Mouse (Mus musculus) embryonic fibroblast, embryonic 13.5 days (primary cell): ENCODE measurements at regions not wholly inside any gene's neighbourhood (a gene's known extent, or its start where the extent isn't known, plus 50 kb on each side); places are given as distances from the start of the nearest gene placed in this dataset.

Source experiments
- CTCF ChIP-seq: IDR thresholded peaks from 2 replicates; pipeline ENCODE4 v1.5.1; 2011; ENCODE audit warnings: mild to moderate bottlenecking, control low read depth, low read length, moderate library complexity, borderline replicate concordance; ENCODE audit not compliant: insufficient read depth
- POLR2A ChIP-seq: IDR thresholded peaks from 2 replicates; pipeline ENCODE4 v1.6.1; 2011; ENCODE audit warnings: low read depth, mild to moderate bottlenecking, control low read depth, low read length, moderate library complexity

- no peak for TF ChIP-seq POLR2A
- TF ChIP-seq CTCF = peak; percentile 87
These were observed 194.6 kb upstream of the Ednrb start for GRCm38 (mm10) chr14:104038628-104039325.
